Mouse (Mus musculus): Measurements from ENCODE around the gene Rnf216. TPM values are rescaled to one million over a fixed set of nuclear protein-coding genes. Genes with fewer than 3 reads are reported as not detected.

Rnf216 gene
- total RNA-seq, 2 experiments from 2014 or later, result 34.0 to 39.8 TPM

DNA sequence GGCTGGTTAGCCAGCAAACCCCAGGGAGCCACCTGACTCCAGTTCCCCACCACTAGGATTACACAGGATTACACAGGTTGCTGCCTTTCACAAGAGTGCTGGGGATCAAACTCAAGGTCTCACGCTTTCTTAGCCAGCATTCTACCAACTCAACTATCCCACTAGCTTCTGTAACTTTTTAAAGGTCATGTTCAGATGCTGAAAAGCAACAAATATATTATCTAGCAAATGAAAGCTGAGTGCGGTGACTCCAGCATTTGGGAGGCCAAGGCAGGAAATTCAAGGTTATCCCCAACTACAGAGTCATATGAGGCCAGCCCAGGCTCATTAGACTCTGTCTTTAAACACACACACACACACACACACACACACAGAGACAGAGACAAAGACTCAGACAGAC, 9.6 kb downstream of the Rnf216 start:
- DNase-seq (ENCODE audit: low spot score in 2 of 2), result no peak

GRCm38 (mm10) chr5:143101626-143102025, 11.2 kb downstream of the Rnf216 start:
- DNase-seq (ENCODE audit: low spot score in 2 of 2), result no peak

GRCm38 (mm10) chr5:143095256-143095655, 17.5 kb downstream of the Rnf216 start:
- DNase-seq (ENCODE audit: low spot score in 2 of 2), result no peak

- DNase-seq (ENCODE audit: low spot score in 2 of 2), result no peak
Observed at GRCm38 (mm10) chr5:143092891-143093290, 19.9 kb downstream of the Rnf216 start.

DNA sequence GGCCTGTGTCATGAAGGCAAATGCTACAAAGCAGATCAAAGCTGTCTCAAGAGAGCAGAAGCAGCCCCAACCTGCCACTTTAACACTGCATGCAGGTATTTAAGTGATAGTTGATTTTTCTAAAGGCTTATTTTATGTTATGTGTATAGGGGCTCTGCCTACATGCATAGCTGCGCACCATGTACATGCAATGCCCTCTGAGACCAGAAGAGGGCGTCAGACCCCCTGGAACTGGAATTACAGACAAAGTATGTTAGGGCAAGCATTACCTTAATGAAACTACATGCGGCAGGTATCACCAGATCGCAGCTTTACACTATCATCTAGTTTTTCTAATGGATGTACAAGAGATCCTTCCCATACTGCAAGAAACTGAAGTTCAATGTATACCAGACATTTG, 27.9 kb downstream of the Rnf216 start:
- no peak for DNase-seq (ENCODE audit: low spot score in 2 of 2)

DNA sequence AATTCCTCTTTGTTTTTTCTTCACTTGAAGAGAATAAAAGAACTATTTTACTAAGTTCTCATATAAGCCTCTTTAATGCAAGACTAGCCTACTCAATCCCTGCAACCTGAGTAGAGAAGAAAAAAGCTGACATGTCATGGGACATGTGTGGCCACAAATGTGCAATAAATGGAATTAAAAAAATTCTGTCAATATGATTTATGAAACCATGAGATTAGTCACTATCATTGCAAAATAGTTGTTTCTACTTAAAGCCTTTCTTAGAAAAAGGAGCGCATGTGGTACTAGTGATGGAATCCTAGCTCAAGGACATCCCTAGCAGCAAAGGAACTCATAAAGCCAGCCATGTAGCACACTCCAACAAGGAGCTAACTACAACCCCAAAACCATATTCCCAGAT, 33.0 kb downstream of the Rnf216 start:
- no peak for DNase-seq (ENCODE audit: low spot score in 2 of 2)

DNA sequence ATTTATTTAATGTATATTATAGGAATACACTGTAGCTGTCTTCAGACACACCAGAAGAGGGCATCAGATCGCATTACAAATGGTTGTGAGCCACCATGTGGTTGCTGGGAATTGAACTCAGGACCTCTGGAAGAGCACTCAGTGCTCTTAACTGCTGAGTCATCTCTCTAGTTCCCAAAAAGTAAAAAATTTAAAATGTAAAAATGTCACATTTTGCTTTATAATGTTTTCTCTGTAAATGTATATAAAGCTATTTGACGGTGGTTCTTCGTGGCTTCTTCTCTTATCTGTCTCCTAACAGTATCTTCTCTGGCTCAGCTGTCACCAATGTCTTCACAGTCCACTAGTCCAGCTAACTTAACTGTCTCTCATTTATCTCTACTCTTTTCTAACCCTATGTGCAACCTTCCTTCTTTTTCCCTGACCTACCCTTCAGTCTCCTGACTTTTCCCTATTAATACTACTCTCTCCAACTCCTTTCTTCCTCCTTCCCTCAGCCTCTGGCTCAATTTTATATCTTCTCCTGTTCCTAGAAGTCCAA, 36.1 kb downstream of the Rnf216 start:
- DNase-seq (ENCODE audit: low spot score in 2 of 2), result no peak

DNA sequence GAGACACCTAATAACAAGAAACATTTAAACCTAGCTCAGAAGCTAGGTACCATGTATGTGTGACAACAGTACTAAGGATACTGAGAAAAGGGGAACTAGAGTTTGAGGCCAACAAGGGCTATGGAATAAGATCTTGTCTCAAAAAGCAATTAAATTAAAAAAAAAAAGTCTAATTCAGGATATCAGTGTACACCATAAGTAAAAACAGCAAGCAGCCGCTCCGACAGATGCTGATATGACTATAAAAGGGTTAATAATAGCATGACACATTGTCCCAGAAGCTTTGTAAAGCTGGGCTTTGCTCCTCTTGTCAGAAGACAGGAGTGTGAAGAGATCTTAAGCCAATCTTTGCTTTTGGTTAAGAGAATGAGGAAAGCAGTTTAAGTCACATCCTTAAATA, 36.8 kb downstream of the Rnf216 start:
- DNase-seq (ENCODE audit: low spot score in 2 of 2), result no peak

GRCm38 (mm10) chr5:143069048-143069447, 43.7 kb downstream of the Rnf216 start:
- no peak for DNase-seq (ENCODE audit: low spot score in 2 of 2)

- DNase-seq (ENCODE audit: low spot score in 2 of 2), result no peak
Observed at GRCm38 (mm10) chr5:143068382-143068781, 44.4 kb downstream of the Rnf216 start.

- peak in 1 of 2 experiments; percentile 41 for DNase-seq (ENCODE audit: low spot score in 2 of 2)
Observed at GRCm38 (mm10) chr5:143066551-143066958, 46.2 kb downstream of the Rnf216 start.

- DNase-seq (ENCODE audit: low spot score in 2 of 2), result no peak
Observed at GRCm38 (mm10) chr5:143066096-143066495, 46.7 kb downstream of the Rnf216 start.

DNA sequence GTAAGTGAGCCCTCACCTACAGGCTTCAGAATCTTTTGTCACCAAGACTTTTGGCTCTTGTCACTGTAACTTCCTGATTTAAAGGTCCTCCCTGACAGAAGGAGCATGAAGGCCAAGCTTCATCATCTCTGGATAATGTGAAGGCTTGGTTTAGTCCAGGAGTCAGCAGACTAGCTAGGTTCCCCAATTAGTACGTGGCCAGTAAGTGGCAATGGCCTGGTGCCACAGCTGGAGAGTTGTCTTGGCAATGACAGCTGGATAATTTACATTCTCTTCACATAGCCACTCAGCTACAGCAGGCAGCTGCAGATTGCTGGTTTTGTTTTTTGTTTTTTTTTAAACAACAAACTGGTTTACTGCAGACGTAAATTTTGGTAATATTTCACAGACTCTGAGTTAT, 47.6 kb downstream of the Rnf216 start:
- no peak for DNase-seq (ENCODE audit: low spot score in 2 of 2)

DNA sequence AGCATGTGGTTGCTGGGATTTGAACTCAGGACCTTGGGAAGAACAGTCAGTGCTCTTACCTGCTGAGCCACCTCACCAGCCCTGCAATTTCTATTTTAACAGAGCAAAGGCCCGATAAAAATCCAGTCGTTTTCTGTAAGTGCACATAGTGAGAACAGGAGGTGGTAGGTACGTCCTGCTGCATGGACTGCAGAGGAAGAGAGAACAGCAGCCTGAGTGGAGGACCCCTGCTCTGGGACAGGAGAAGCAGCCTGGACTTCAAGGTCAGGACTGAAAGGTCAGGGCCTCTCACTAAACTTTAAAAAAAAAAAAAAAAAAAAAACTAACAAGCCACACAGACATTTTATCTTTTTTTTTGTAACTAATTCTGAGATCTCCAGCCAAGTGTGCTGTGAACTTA, 50.5 kb downstream of the Rnf216 start:
- no peak for DNase-seq (ENCODE audit: low spot score in 2 of 2)

DNA sequence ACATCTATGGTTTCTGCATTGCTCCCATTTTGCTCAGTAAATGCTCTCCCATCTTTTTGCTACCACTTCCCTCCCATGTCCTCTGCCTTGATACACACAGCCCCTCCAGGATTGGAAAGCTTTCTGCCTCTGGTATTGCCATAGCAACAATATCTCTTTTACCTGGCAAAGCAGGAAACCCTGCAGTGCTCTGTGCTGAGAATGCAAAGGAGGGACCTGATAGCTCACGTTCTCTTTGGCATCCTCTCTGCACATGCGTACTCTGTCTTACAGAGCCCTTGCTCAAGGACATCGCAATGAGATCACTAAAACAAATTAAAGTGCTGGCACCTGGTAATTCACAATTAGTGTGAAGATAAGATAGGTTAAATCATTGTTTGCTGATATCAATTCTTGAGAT, 51.3 kb downstream of the Rnf216 start:
- DNase-seq (ENCODE audit: low spot score in 2 of 2), result no peak

GRCm38 (mm10) chr5:143060774-143061385, 51.9 kb downstream of the Rnf216 start:
- no peak for DNase-seq (ENCODE audit: low spot score in 2 of 2)

DNA sequence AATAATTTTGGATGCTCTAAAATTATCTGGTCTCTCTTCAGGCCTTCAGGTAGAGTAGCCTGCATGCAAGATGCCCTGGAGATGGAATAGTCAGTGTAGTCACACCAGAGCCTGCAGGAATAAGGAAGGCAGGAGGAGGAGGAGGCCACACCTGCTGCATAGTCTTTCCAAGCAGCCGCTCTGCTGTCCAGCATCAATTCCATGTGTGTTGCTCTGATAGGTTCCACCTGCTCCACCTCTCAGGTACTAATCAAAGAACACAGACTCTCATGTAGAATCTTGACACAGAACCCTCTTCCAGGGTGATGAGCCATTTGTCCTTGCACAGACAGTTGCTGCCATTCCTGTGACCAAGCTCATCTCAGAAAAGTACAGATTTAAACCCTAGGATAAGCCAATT, 52.8 kb downstream of the Rnf216 start:
- DNase-seq (ENCODE audit: low spot score in 2 of 2), result no peak

DNA sequence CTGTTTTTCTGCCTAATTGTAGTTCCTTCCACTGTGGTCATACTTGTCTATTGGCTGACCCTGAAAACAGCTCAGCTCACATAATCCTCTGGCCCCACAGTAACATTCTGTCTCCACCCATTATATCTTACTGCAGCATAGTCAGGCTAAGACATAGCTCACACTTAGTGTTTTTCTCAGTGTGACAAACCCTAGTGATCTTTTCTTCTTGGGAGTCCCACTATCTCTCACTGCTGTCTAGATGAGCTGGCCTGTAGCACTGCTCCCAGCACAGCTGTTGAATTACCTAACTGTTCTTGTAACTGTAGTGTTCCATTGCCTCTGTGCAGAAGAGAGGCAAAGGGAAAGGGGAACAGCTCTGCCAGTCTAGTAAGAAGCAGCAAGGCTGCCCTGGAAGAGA, 53.6 kb downstream of the Rnf216 start:
- no peak for DNase-seq (ENCODE audit: low spot score in 2 of 2)

GRCm38 (mm10) chr5:143058675-143059074, 54.1 kb downstream of the Rnf216 start:
- no peak for DNase-seq (ENCODE audit: low spot score in 2 of 2)

DNA sequence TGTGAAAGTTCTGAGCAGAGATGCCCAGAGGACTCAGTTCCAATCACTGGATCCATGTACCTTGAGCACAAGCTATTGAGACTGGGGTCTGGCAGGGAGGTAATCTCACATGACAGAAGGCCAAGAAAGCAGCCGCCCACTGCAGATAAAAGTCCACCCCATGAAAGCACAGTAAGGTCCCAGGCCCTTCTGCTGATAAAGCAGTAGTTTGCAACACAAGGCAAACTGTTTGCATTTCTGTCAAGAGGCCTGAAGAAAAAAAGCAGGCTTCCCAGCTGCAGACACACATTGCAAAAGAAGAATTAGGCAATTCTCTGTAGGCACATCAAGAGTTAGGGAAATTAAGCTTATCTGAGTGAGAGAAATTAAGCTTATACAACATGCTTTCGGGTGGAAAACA, 54.6 kb downstream of the Rnf216 start:
- no peak for DNase-seq (ENCODE audit: low spot score in 2 of 2)

- DNase-seq (ENCODE audit: low spot score in 2 of 2), result no peak
Observed at GRCm38 (mm10) chr5:143057753-143058152, 55.0 kb downstream of the Rnf216 start.

- peak in 1 of 2 experiments; percentile 51 for DNase-seq (ENCODE audit: low spot score in 2 of 2)
Observed at GRCm38 (mm10) chr5:143056191-143056880, 56.5 kb downstream of the Rnf216 start.
